Mouse (Mus musculus) hindbrain, embryonic 11.5 days (tissue): Measurements from ENCODE around the gene Zfp106. TPM values are rescaled to one million over a fixed set of nuclear protein-coding genes. Genes with fewer than 3 reads are reported as not detected.

Experiments
- ATAC-seq: fragments of 200-750 bp; cut with Nextera tagmentation; 2 replicates; pipeline ENCODE4 v1.8.0; 2017; ENCODE audit warnings: mild to moderate bottlenecking, moderate TSS enrichment, moderate library complexity; ENCODE audit not compliant: low FRiP score
- DNase-seq: peaks from one replicate; pipeline ENCODE4 v3.0.0-alpha.2; 2015; ENCODE audit warnings: low spot score
- H3K27ac ChIP-seq: fragments of 300-500 bp; sonication (generic); 2 replicates; pipeline ENCODE4 v1.5.1; 2014; ENCODE audit warnings: mild to moderate bottlenecking, low read depth, low read length
- H3K27me3 ChIP-seq: fragments of 300-500 bp; sonication (generic); 2 replicates; pipeline ENCODE4 v1.6.1; 2014; ENCODE audit warnings: mild to moderate bottlenecking, low read length, moderate library complexity, mixed read lengths; ENCODE audit not compliant: control insufficient read depth, insufficient read depth
- H3K36me3 ChIP-seq: fragments of 300-500 bp; sonication (generic); 2 replicates; pipeline ENCODE4 v1.6.1; 2014; ENCODE audit warnings: mild to moderate bottlenecking, low read length, moderate library complexity, mixed read lengths; ENCODE audit not compliant: control insufficient read depth, insufficient read depth
- H3K4me1 ChIP-seq: fragments of 300-500 bp; sonication (generic); replicated peaks from 2 replicates; pipeline ENCODE4 v1.6.1; 2014; ENCODE audit warnings: low read length, mixed read lengths; ENCODE audit not compliant: control insufficient read depth, insufficient read depth
- H3K4me2 ChIP-seq: fragments of 300-500 bp; sonication (generic); replicated peaks from 2 replicates; pipeline ENCODE4 v1.6.1; 2014; ENCODE audit warnings: mild to moderate bottlenecking, low read depth, low read length
- H3K4me3 ChIP-seq: fragments of 300-500 bp; sonication (generic); 2 replicates; pipeline ENCODE4 v1.5.1; 2014; ENCODE audit warnings: low read depth, low read length
- H3K9ac ChIP-seq: fragments of 300-500 bp; sonication (generic); 2 replicates; pipeline ENCODE4 v1.6.1; 2014; ENCODE audit warnings: low read depth, low read length
- H3K9me3 ChIP-seq: fragments of 300-500 bp; sonication (generic); 2 replicates; pipeline ENCODE4 v1.6.1; 2016; ENCODE audit warnings: low read length; ENCODE audit not compliant: control insufficient read depth
- WGBS: fragments of 180-500 bp; shearing (Covaris S2); extraction: QIAGEN DNeasy Blood & Tissue Kit; methylation state at CpG from one replicate; pipeline ENCODE4 v1.1.7; 2014; 5-methylcytosine and 5-hydroxymethylcytosine counted together
- polyA plus RNA-seq: library from polyadenylated mRNA; unstranded; fragments of >200 nt; fragmentation: Nextera tagmentation; extraction: Ambion mirVana; gene quantifications from 2 replicates; pipeline ENCODE4 v1.2.1, GENCODE M21; 2014

Gene Zfp106
- polyA plus RNA-seq, 1 experiment from 2014 or later: 72.6 TPM

- no peaks in the 10 kb centered on the region for H3K4me1 ChIP-seq
- no peak overlapping the region for H3K4me3 ChIP-seq
- DNase-seq (no peak), ATAC-seq (no peak)
- no peaks in the 10 kb centered on the region for H3K36me3 ChIP-seq
- H3K27ac ChIP-seq: no peak overlapping the region
- H3K4me2 ChIP-seq: no peak overlapping the region
- no peaks in the 10 kb centered on the region for H3K27me3 ChIP-seq
- WGBS: 92% methylated on average over 4 of the region's 4 CpGs
- no peaks in the 10 kb centered on the region for H3K9me3 ChIP-seq
- H3K9ac ChIP-seq: no peak overlapping the region
Observed at GRCm38 (mm10) chr2:120460216-120460615, 103.4 kb downstream of the Zfp106 start.

Other genes with a start within 250 kb of the Zfp106 start
- gene Pla2g4f, start 249.7 kb downstream of the Zfp106 start, polyA plus RNA-seq: not detected in 2 replicates
- gene Vps39, start 210.7 kb downstream of the Zfp106 start, polyA plus RNA-seq: 35.4 and 39.1 TPM in 2 replicates
- gene Ganc, start 159.9 kb downstream of the Zfp106 start, polyA plus RNA-seq: 8.8 and 9.2 TPM in 2 replicates
- 11.9 and 17.0 TPM in 2 replicates for gene Tmem87a, start 159.7 kb downstream of the Zfp106 start, polyA plus RNA-seq
- gene Capn3, start 107.8 kb downstream of the Zfp106 start, polyA plus RNA-seq: 1.6 and 1.7 TPM in 2 replicates
- gene Snap23, start 3.8 kb upstream of the Zfp106 start, polyA plus RNA-seq: 47.3 and 55.3 TPM in 2 replicates
- gene Haus2, start 45.5 kb upstream of the Zfp106 start, polyA plus RNA-seq: 36.0 and 40.6 TPM in 2 replicates
- gene Lrrc57, start 45.7 kb upstream of the Zfp106 start, polyA plus RNA-seq: 34.0 and 39.3 TPM in 2 replicates
- 3.5 and 6.4 TPM in 2 replicates for gene Stard9, start 65.3 kb upstream of the Zfp106 start, polyA plus RNA-seq